Mouse (Mus musculus): ENCODE measurements around the gene Hmbs. TPM values are rescaled to one million over a fixed set of nuclear protein-coding genes. Genes with fewer than 3 reads are reported as not detected.
"Not testable (repeated sequence)": the region's sequence is repeated elsewhere in the genome, so short reads cannot be mapped to it uniquely, and the experiment has no call there.

Gene Hmbs
- polyA plus RNA-seq, 1 experiment = 76.9 TPM

- Histone ChIP-seq H3K4me1 (peaks cover 21% of the 10 kb centered on the region), H3K36me3 (replicated peaks; ENCODE audit: low read length) (no peaks in the 10 kb centered on the region), H3K9me3 (no peaks in the 10 kb centered on the region), H3K4me3 (replicated peaks) (no peak overlapping the region), H3K27me3 (replicated peaks) (no peaks in the 10 kb centered on the region)
- TF ChIP-seq FLI1 (IDR thresholded peaks at IDR 0.05; ENCODE audit: low read length) (no peak), GATA1 (IDR thresholded peaks at IDR 0.05; ENCODE audit: borderline replicate concordance, low read length) (no peak)
Measured at GRCm38 (mm10) chr9:44373386-44373785, 29.4 kb upstream of the Hmbs start.

DNA sequence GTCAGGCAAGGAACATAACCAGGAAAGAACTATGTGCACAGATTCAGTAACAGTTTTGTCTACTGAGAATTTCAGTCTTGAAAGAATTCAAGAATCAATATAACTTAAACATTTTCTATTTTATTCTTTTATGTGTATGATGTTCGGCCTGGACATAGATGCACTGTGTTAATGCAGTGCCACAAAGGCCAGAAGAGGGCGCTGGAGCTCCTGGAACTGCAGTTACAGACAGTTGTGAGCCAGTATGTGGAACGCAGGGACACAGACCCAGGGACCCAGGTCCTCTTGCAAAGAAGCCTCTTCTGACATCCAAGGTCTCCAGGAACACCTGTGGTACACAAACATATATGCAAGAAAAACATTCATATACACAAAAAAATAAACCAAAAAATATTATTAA lies 20.5 kb upstream of the Hmbs start:
- Histone ChIP-seq H3K9me3 (no peaks in the 10 kb centered on the region), H3K4me3 (replicated peaks) (no peak overlapping the region), H3K27me3 (replicated peaks) (no peaks in the 10 kb centered on the region), H3K4me1 (peaks cover 19% of the 10 kb centered on the region), H3K36me3 (replicated peaks; ENCODE audit: low read length) (peaks cover 6% of the 10 kb centered on the region)
- TF ChIP-seq FLI1 (IDR thresholded peaks at IDR 0.05; ENCODE audit: low read length) (no peak), GATA1 (IDR thresholded peaks at IDR 0.05; ENCODE audit: borderline replicate concordance, low read length) (no peak)

DNA sequence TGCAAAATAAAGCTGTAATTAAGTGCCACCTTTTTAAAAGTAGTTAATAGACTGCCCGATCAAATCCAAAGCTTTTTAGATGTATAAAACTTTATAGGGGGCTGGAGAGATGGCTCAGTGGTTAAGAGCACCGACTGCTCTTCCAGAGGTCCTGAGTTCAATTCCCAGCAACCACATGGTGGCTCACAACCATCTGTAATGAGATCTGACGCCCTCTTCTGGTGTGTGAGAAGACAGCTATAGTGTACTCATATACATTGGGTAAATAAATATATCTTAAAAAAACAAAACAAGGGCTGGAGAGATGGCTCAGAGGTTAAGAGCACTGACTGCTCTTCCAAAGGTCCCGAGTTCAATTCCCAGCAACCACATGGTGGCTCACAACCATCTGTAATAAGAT lies 17.9 kb upstream of the Hmbs start:
- H3K27me3 ChIP-seq (replicated peaks); H3K9me3 ChIP-seq: not testable (repeated sequence)
- Histone ChIP-seq H3K4me3 (replicated peaks) (peak overlapping the region; percentile 94), H3K36me3 (replicated peaks; ENCODE audit: low read length) (peaks cover 28% of the 10 kb centered on the region), H3K4me1 (peaks cover 24% of the 10 kb centered on the region)

- Histone ChIP-seq H3K36me3 (replicated peaks; ENCODE audit: low read length) (peaks cover 34% of the 10 kb centered on the region), H3K9me3 (no peaks in the 10 kb centered on the region), H3K4me3 (replicated peaks) (peak within 1 kb of the TSS; percentile 94), H3K27me3 (replicated peaks) (no peaks in the 10 kb centered on the region), H3K4me1 (peaks cover 25% of the 10 kb centered on the region)
- TF ChIP-seq GATA1 (IDR thresholded peaks at IDR 0.05; ENCODE audit: borderline replicate concordance, low read length) (no peak), FLI1 (IDR thresholded peaks at IDR 0.05; ENCODE audit: low read length) (peak; percentile 73)
Measured at GRCm38 (mm10) chr9:44361190-44361917, 17.3 kb upstream of the Hmbs start, which contains the start of gene Vps11. Vps11 (minus strand) TSS chr9:44361670.

- Histone ChIP-seq H3K9me3 (no peaks in the 10 kb centered on the region), H3K4me3 (replicated peaks) (no peak overlapping the region), H3K36me3 (replicated peaks; ENCODE audit: low read length) (peaks cover 75% of the 10 kb centered on the region), H3K4me1 (peaks cover 21% of the 10 kb centered on the region), H3K27me3 (replicated peaks) (no peaks in the 10 kb centered on the region)
- no peak for TF ChIP-seq GATA1 (IDR thresholded peaks at IDR 0.05; ENCODE audit: borderline replicate concordance, low read length)
- no peak for TF ChIP-seq FLI1 (IDR thresholded peaks at IDR 0.05; ENCODE audit: low read length)
Measured at GRCm38 (mm10) chr9:44357207-44357606, 13.2 kb upstream of the Hmbs start.

GRCm38 (mm10) chr9:44353142-44353541 lies 9.1 kb upstream of the Hmbs start:
- peaks cover 98% of the 10 kb centered on the region for H3K36me3 ChIP-seq (replicated peaks; ENCODE audit: low read length)
- H3K4me1 ChIP-seq = peaks cover 25% of the 10 kb centered on the region
- no peak overlapping the region for H3K4me3 ChIP-seq (replicated peaks)
- TF ChIP-seq FLI1 (IDR thresholded peaks at IDR 0.05; ENCODE audit: low read length) (no peak), GATA1 (IDR thresholded peaks at IDR 0.05; ENCODE audit: borderline replicate concordance, low read length) (no peak)
- no peaks in the 10 kb centered on the region for H3K9me3 ChIP-seq
- no peaks in the 10 kb centered on the region for H3K27me3 ChIP-seq (replicated peaks)

GRCm38 (mm10) chr9:44352337-44352736 lies 8.3 kb upstream of the Hmbs start:
- H3K9me3 ChIP-seq = no peaks in the 10 kb centered on the region

DNA sequence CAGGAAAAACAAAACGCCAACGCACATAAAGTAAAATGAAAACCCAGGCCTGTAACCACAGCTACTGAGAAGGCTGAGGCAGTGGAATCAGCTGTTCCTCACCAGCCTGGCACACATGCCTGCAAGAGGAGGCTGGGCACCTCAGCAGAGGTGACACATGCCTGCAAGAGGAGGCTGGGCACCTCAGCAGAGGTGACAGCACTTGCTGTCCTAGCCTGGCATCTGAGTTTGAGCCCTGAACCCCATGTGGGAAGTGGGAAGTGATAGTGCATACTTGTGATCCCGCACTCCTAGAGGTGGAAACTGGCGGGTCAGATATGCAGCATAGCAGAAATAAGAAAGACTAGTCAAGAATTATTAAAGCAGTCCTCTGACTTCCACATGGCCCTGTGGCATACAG lies 7.4 kb upstream of the Hmbs start:
- H3K4me3 ChIP-seq (replicated peaks) = no peak overlapping the region
- peaks cover 19% of the 10 kb centered on the region for H3K4me1 ChIP-seq
- TF ChIP-seq GATA1 (IDR thresholded peaks at IDR 0.05; ENCODE audit: borderline replicate concordance, low read length) (no peak), FLI1 (IDR thresholded peaks at IDR 0.05; ENCODE audit: low read length) (no peak)
- peaks cover 99% of the 10 kb centered on the region for H3K36me3 ChIP-seq (replicated peaks; ENCODE audit: low read length)
- H3K27me3 ChIP-seq (replicated peaks) = no peaks in the 10 kb centered on the region
- H3K9me3 ChIP-seq = no peaks in the 10 kb centered on the region

More at GRCm38 (mm10) chr9:44352337-44352736, 8.3 kb upstream of the Hmbs start:
- peaks cover 99% of the 10 kb centered on the region for H3K36me3 ChIP-seq (replicated peaks; ENCODE audit: low read length)
- no peaks in the 10 kb centered on the region for H3K27me3 ChIP-seq (replicated peaks)
- TF ChIP-seq GATA1 (IDR thresholded peaks at IDR 0.05; ENCODE audit: borderline replicate concordance, low read length) (no peak), FLI1 (IDR thresholded peaks at IDR 0.05; ENCODE audit: low read length) (no peak)
- peaks cover 22% of the 10 kb centered on the region for H3K4me1 ChIP-seq
- H3K4me3 ChIP-seq (replicated peaks) = no peak overlapping the region

DNA sequence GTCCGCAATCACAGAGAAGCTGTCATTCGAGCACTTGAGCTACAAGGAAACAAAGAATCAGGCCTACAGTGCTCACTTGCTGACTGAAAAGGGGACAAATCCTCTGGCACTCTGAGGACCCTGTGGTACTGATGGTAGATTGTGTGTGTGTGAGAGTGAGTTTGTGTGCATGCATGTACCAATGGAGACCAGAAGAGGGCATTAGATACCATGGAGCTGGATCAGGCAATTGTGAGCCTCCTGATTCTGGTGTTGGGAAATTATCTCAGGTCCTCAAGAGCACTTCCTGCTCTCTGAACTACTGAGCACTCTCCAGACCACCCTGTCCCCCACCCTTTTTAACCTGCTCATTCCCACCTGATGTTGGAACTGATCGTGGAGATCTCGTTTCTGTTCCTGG lies 4.5 kb upstream of the Hmbs start:
- H3K4me1 ChIP-seq = peaks cover 33% of the 10 kb centered on the region
- H3K9me3 ChIP-seq = no peaks in the 10 kb centered on the region
- TF ChIP-seq FLI1 (IDR thresholded peaks at IDR 0.05; ENCODE audit: low read length) (no peak), GATA1 (IDR thresholded peaks at IDR 0.05; ENCODE audit: borderline replicate concordance, low read length) (no peak)
- H3K27me3 ChIP-seq (replicated peaks) = no peaks in the 10 kb centered on the region
- no peak overlapping the region for H3K4me3 ChIP-seq (replicated peaks)
- peaks cover 81% of the 10 kb centered on the region for H3K36me3 ChIP-seq (replicated peaks; ENCODE audit: low read length)

DNA sequence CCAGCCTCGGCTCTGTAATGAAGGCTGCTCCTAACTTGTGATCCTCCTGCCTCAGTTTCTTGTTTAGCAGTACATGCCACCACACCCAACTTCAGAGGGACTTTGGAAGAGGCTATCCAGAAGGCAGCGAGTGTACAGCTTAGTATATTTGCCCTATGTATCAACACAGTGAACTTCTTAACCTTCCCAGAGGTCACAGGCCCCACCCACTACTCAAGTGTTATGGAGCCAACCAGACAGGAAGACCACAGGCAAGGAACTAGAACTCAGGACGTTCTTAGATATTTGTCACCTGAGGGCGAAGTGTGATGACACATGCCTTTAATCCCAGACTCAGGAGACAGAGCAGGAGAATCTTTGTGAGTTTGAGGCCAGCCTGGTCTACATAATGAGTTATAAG lies 3.6 kb upstream of the Hmbs start:
- H3K27me3 ChIP-seq (replicated peaks) = no peaks in the 10 kb centered on the region
- H3K9me3 ChIP-seq = no peaks in the 10 kb centered on the region
- peaks cover 72% of the 10 kb centered on the region for H3K36me3 ChIP-seq (replicated peaks; ENCODE audit: low read length)
- peaks cover 37% of the 10 kb centered on the region for H3K4me1 ChIP-seq
- no peak overlapping the region for H3K4me3 ChIP-seq (replicated peaks)
- no peak for TF ChIP-seq FLI1 (IDR thresholded peaks at IDR 0.05; ENCODE audit: low read length)

DNA sequence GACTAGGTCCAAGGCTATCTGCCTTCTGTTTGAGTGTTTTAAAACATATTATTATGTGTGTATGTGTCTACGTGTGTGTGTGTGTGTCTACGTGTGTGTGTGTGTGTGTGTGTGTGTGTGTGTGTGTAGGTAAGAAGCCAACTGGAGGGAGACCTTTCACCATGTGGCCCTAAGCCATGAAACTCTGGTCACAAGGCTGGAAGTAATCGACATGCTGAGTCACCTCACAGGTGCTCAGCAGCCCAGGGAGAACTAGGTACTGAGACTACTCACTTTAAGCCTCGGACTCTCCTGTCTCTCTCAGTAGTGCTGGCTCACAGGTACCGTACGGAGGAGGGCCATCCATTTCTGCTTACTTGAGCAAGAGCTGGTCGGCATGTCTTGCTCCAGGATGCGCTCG lies 3.1 kb upstream of the Hmbs start:
- H3K4me1 ChIP-seq = peaks cover 41% of the 10 kb centered on the region
- no peaks in the 10 kb centered on the region for H3K9me3 ChIP-seq
- no peaks in the 10 kb centered on the region for H3K27me3 ChIP-seq (replicated peaks)
- TF ChIP-seq FLI1 (IDR thresholded peaks at IDR 0.05; ENCODE audit: low read length) = no peak
- TF ChIP-seq GATA1 (IDR thresholded peaks at IDR 0.05; ENCODE audit: borderline replicate concordance, low read length) = no peak
- H3K4me3 ChIP-seq (replicated peaks) = no peak overlapping the region
- H3K36me3 ChIP-seq (replicated peaks; ENCODE audit: low read length) = peaks cover 71% of the 10 kb centered on the region
